Mouse (Mus musculus) forebrain, embryonic 11.5 days (tissue): ENCODE measurements at regions not wholly inside any gene's neighbourhood (a gene's known extent, or its start where the extent isn't known, plus 50 kb on each side); places are given as distances from the start of the nearest gene placed in this dataset.

ENCODE experiments used
- ATAC-seq: fragments of 200-750 bp; cut with Nextera tagmentation; replicated peaks from 2 replicates; pipeline ENCODE4 v1.8.0; 2017; ENCODE audit warnings: moderate TSS enrichment; ENCODE audit not compliant: low FRiP score
- DNase-seq: peaks from one replicate; pipeline ENCODE4 v3.0.0-alpha.2; 2017; ENCODE audit warnings: low spot score
- H3K27ac ChIP-seq: fragments of 300-500 bp; sonication (generic); 2 replicates; pipeline ENCODE4 v1.5.1; 2014; ENCODE audit warnings: low read depth, low read length
- H3K27me3 ChIP-seq: fragments of 300-500 bp; sonication (generic); 2 replicates; pipeline ENCODE4 v1.6.1; 2014; ENCODE audit warnings: mild to moderate bottlenecking, low read length, mixed read lengths; ENCODE audit not compliant: control insufficient read depth, insufficient read depth
- H3K36me3 ChIP-seq: fragments of 300-500 bp; sonication (generic); 2 replicates; pipeline ENCODE4 v1.6.1; 2014; ENCODE audit warnings: mild to moderate bottlenecking, low read length, moderate library complexity, mixed read lengths; ENCODE audit not compliant: control insufficient read depth, insufficient read depth
- H3K4me1 ChIP-seq: fragments of 300-500 bp; sonication (generic); replicated peaks from 2 replicates; pipeline ENCODE4 v1.6.1; 2014; ENCODE audit warnings: low read length, mixed read lengths; ENCODE audit not compliant: control insufficient read depth, insufficient read depth
- H3K4me2 ChIP-seq: fragments of 300-500 bp; sonication (generic); 2 replicates; pipeline ENCODE4 v1.6.1; 2014; ENCODE audit warnings: low read depth, mild to moderate bottlenecking, low read length, moderate library complexity, mixed read lengths; ENCODE audit not compliant: severe bottlenecking
- H3K4me3 ChIP-seq: fragments of 300-500 bp; sonication (generic); 2 replicates; pipeline ENCODE4 v1.5.1; 2014; ENCODE audit warnings: low read depth, low read length
- H3K9ac ChIP-seq: fragments of 300-500 bp; sonication (generic); 2 replicates; pipeline ENCODE4 v1.6.1; 2014; ENCODE audit warnings: low read length
- H3K9me3 ChIP-seq: fragments of 300-500 bp; sonication (generic); 2 replicates; pipeline ENCODE4 v1.6.1; 2016; ENCODE audit warnings: low read length, mixed read lengths; ENCODE audit not compliant: control insufficient read depth
- WGBS: fragments of 180-500 bp; shearing (Covaris S2); extraction: QIAGEN DNeasy Blood & Tissue Kit; methylation state at CpG from one replicate; pipeline ENCODE4 v1.1.7; 2014; 5-methylcytosine and 5-hydroxymethylcytosine counted together

DNA sequence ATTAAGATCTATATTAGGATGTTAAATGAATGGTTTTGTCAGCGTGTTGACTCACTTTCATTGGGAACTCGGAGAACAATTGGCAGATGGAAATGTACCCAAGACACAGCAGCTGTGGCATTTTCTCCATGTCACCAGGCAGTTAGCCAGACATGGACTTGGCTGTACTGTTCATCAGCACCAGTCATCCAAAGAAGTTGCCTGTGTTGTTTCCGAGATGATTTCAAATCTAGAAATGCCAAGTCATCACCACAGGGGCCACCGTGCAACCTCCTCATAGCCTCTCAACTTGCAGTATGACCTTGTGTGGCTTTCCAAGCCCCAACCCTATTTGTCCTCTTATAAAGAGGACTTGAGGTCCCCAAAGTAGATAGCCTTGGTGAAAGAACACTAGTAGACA lies 227.4 kb upstream of the Il12b start:
- Histone ChIP-seq H3K9ac (no peak overlapping the region), H3K4me2 (no peak overlapping the region), H3K4me1 (no peaks in the 10 kb centered on the region), H3K27me3 (no peaks in the 10 kb centered on the region), H3K9me3 (no peaks in the 10 kb centered on the region), H3K4me3 (no peak overlapping the region), H3K27ac (no peak overlapping the region), H3K36me3 (no peaks in the 10 kb centered on the region)
- DNase-seq: no peak
- 95% methylated on average over 4 of the region's 4 CpGs for WGBS
- ATAC-seq: no peak

DNA sequence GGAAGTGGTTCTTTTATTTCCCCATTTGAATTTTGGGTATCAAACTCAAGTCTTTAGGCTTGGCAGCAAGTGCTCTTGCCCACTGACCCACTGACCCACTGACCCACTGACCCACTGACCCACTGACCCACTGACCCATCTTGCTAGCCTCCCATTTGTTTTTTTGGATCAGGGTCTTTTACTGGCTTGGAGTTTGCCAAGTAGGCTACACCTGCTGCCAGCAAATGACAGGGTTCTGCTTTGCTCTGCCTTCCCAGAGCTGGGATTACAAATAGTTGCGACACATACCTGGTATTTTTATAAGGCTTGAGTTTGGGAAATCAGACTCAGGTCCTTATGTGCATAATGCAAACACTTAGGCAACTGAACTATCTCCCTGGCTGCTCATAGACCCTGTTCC lies 226.7 kb upstream of the Il12b start:
- no peak for ATAC-seq
- H3K27me3 ChIP-seq: no peaks in the 10 kb centered on the region
- H3K27ac ChIP-seq: no peak overlapping the region
- H3K4me2 ChIP-seq: no peak overlapping the region
- no peaks in the 10 kb centered on the region for H3K9me3 ChIP-seq
- no peak for DNase-seq
- H3K4me3 ChIP-seq: no peak overlapping the region
- H3K9ac ChIP-seq: no peak overlapping the region
- 88% methylated on average over 1 of the region's 1 CpGs for WGBS
- no peaks in the 10 kb centered on the region for H3K36me3 ChIP-seq
- no peaks in the 10 kb centered on the region for H3K4me1 ChIP-seq

DNA sequence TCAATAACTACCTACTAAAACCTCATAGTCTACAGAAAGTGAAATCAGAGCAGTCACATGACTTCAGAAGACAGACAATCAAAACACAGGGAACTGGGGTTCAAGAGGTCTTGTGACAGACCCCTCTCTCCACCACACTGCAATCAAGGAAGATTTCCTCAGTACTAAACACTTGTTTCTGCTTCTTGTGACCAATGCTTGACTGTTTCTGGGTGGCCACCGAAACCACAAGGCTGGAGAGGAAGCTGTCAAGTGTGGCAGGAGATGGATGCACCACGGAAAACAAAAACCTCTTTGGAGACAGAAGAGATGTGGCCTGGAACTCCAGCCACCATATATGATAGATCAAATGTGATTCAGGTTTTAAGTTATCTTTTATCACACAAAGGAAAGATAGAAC lies 225.3 kb upstream of the Il12b start:
- Histone ChIP-seq H3K4me1 (no peaks in the 10 kb centered on the region), H3K9me3 (no peaks in the 10 kb centered on the region), H3K4me3 (no peak overlapping the region), H3K4me2 (no peak overlapping the region), H3K9ac (no peak overlapping the region), H3K27ac (no peak overlapping the region), H3K36me3 (no peaks in the 10 kb centered on the region), H3K27me3 (no peaks in the 10 kb centered on the region)
- no peak for ATAC-seq
- no peak for DNase-seq
- WGBS: 85% methylated on average over 2 of the region's 2 CpGs

GRCm38 (mm10) chr11:44179711-44180110 lies 220.2 kb upstream of the Il12b start:
- Histone ChIP-seq H3K36me3 (no peaks in the 10 kb centered on the region), H3K4me2 (no peak overlapping the region), H3K27ac (no peak overlapping the region), H3K4me3 (no peak overlapping the region), H3K9ac (no peak overlapping the region), H3K27me3 (no peaks in the 10 kb centered on the region), H3K9me3 (no peaks in the 10 kb centered on the region), H3K4me1 (no peaks in the 10 kb centered on the region)
- WGBS: 86% methylated on average over 3 of the region's 3 CpGs
- no peak for DNase-seq
- ATAC-seq: no peak

- Histone ChIP-seq H3K4me2 (no peak overlapping the region), H3K4me3 (no peak overlapping the region), H3K4me1 (no peaks in the 10 kb centered on the region), H3K36me3 (no peaks in the 10 kb centered on the region), H3K27ac (no peak overlapping the region), H3K9ac (no peak overlapping the region), H3K27me3 (no peaks in the 10 kb centered on the region), H3K9me3 (no peaks in the 10 kb centered on the region)
- DNase-seq (no peak), ATAC-seq (no peak)
- WGBS: 86% methylated on average over 3 of the region's 3 CpGs
Observed at GRCm38 (mm10) chr11:44183823-44184222, 216.0 kb upstream of the Il12b start.

DNA sequence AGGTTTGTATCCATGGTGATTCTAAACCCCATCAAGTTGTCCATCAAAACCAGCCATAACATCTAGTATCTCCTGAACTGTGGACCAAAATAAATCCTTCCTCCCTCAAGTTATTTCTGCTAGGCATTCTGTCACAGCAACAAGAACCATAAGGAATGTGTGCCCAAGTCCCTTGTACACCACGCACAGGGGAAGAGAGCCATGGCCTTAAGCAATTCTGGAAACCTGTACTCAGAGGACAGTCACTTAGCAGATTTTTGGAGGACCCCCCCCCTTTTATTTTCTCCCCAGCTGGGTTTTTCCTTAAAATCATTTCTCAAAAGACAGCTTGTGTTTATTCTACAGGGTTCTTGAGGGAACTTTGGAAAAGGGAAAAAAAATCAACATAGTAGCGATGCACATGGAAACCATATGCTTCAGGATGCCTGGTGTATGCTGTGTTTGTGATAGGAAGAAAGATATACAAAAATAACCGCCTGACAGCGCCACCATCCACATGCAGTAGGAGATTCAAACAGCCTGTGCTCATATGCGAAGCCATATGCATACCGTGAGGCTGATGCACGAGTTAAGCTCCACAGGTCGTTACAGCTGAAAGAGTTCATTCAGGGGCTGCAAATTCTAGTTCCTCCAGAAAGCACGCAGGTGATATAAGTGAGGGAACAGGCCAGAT lies 214.5 kb upstream of the Il12b start:
- no peaks in the 10 kb centered on the region for H3K4me1 ChIP-seq
- no peak overlapping the region for H3K4me3 ChIP-seq
- H3K36me3 ChIP-seq: no peaks in the 10 kb centered on the region
- no peak overlapping the region for H3K4me2 ChIP-seq
- DNase-seq (no peak), ATAC-seq (no peak)
- no peak overlapping the region for H3K27ac ChIP-seq
- H3K27me3 ChIP-seq: no peaks in the 10 kb centered on the region
- H3K9ac ChIP-seq: no peak overlapping the region
- no peaks in the 10 kb centered on the region for H3K9me3 ChIP-seq
- WGBS: 84% methylated on average over 9 of the region's 9 CpGs

DNA sequence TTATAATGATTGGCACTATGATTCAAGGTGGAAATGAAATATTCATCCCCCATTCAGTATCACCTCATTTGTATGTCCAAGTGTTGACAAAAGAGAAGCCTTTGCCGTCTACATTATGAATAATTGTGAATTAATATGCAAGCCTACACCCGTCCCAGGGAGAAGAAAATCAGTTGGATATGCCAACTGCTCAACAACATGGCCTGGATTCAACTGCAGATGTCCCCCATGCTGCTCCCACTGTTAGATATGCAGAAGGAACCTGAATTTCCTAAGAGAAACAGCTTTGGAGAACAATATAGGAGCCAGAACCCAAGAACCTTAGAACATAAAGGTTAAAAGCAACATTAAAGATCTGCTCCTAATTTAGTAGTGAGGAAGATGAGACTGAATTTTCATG lies 211.7 kb upstream of the Il12b start:
- H3K4me3 ChIP-seq: no peak overlapping the region
- no peaks in the 10 kb centered on the region for H3K36me3 ChIP-seq
- H3K27me3 ChIP-seq: no peaks in the 10 kb centered on the region
- no peak for ATAC-seq
- H3K4me1 ChIP-seq: no peaks in the 10 kb centered on the region
- no peak overlapping the region for H3K27ac ChIP-seq
- DNase-seq: no peak
- WGBS: 91% methylated on average over 2 of the region's 2 CpGs
- no peaks in the 10 kb centered on the region for H3K9me3 ChIP-seq
- no peak overlapping the region for H3K4me2 ChIP-seq
- no peak overlapping the region for H3K9ac ChIP-seq

DNA sequence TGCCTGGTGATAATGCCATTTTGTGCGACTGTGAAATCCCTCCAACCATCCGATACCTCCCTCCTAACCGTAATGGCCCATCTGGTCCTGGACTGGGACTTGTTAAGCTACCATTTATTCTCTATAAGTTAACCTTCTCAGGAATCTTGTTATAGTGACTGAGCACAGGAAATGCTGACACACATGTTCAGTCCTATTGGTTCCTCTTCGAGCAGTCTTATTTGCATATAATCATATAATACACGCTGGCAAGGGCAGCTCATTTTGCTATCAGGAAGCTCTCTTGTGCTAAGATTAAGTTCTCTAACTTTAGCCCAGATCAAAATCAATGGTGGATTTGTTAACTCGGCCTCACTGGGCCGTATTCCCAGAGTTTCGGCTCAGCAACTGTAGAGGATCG lies 206.1 kb upstream of the Il12b start:
- no peak overlapping the region for H3K27ac ChIP-seq
- H3K27me3 ChIP-seq: no peaks in the 10 kb centered on the region
- DNase-seq: no peak
- H3K4me1 ChIP-seq: no peaks in the 10 kb centered on the region
- WGBS: 91% methylated on average over 9 of the region's 9 CpGs
- no peak overlapping the region for H3K4me2 ChIP-seq
- no peak overlapping the region for H3K4me3 ChIP-seq
- H3K9ac ChIP-seq: no peak overlapping the region
- H3K9me3 ChIP-seq: no peaks in the 10 kb centered on the region
- no peaks in the 10 kb centered on the region for H3K36me3 ChIP-seq
- no peak for ATAC-seq

GRCm38 (mm10) chr11:44202716-44203115 lies 197.1 kb upstream of the Il12b start:
- H3K4me1 ChIP-seq: no peaks in the 10 kb centered on the region
- DNase-seq (no peak), ATAC-seq (no peak)
- H3K4me3 ChIP-seq: no peak overlapping the region
- H3K27me3 ChIP-seq: no peaks in the 10 kb centered on the region
- H3K4me2 ChIP-seq: no peak overlapping the region
- H3K36me3 ChIP-seq: no peaks in the 10 kb centered on the region
- H3K9me3 ChIP-seq: no peaks in the 10 kb centered on the region
- no peak overlapping the region for H3K27ac ChIP-seq
- WGBS: 96% methylated on average over 2 of the region's 2 CpGs
- no peak overlapping the region for H3K9ac ChIP-seq
